Mouse (Mus musculus): ENCODE data around the gene Tmem159. TPM values are rescaled to one million over a fixed set of nuclear protein-coding genes. Genes with fewer than 3 reads are reported as not detected.

The Tmem159 gene
- polyA plus RNA-seq, 2 experiments, result 0.78 to 1.7 TPM

DNA sequence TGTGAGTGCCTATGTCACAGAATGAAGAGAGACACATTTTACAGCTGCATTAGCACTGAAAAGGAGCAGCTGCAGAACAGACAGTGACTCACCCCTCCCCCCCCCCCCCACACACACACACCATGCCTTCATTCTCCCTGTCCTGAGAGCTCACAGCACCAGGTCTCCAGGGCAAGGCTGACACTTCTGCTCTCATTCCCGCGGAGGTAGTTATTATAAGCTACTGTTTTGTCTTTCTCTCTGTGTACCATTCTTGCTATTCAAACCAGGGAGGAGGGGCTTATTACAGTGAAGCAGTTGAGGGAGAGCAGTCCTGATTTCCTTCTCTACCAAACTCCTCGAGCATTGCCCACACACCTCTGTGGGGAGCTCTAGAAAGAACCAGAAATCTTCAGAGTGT is 33.0 kb upstream of the Tmem159 start:
- TF ChIP-seq EP300 (IDR thresholded peaks at IDR 0.05; ENCODE audit: low read depth), result no peak
- no peak for TF ChIP-seq CTCF (IDR thresholded peaks at IDR 0.05; ENCODE audit: low read depth)
- 34% methylated on average over 3 of the region's 3 CpGs for WGBS (ENCODE audit: insufficient replicate concordance)
- Histone ChIP-seq H3K9ac (replicated peaks) (no peak overlapping the region), H3K4me2 (ENCODE audit: low read depth) (no peak overlapping the region), H3K27me3 (ENCODE audit: control insufficient read depth, insufficient read depth, low read length) (no peaks in the 10 kb centered on the region), H3K36me3 (replicated peaks; ENCODE audit: control insufficient read depth, insufficient read depth, low read depth) (no peaks in the 10 kb centered on the region), H3K9me3 (ENCODE audit: control insufficient read depth, low read length) (no peaks in the 10 kb centered on the region; the same call in 1 of the 2 replicates), H3K27ac (no peak overlapping the region), H3K4me1 (replicated peaks; ENCODE audit: control insufficient read depth in 2 of 2, insufficient read depth in 2 of 2, low read length in 1 of 2) (no peaks in the 10 kb centered on the region), H3K4me3 (ENCODE audit: insufficient read depth in 1 of 2, low read depth in 2 of 2, low read length in 2 of 2) (no peak overlapping the region)
- ATAC-seq (ENCODE audit: insufficient read depth), result no peak
- DNase-seq (ENCODE audit: low read depth in 3 of 3, low spot score in 3 of 3), result no peak

- Histone ChIP-seq H3K4me3 (ENCODE audit: insufficient read depth in 1 of 2, low read depth in 2 of 2, low read length in 2 of 2) (no peak overlapping the region), H3K4me2 (ENCODE audit: low read depth) (no peak overlapping the region), H3K36me3 (replicated peaks; ENCODE audit: control insufficient read depth, insufficient read depth, low read depth) (no peaks in the 10 kb centered on the region), H3K9ac (replicated peaks) (no peak overlapping the region), H3K27ac (no peak overlapping the region), H3K4me1 (replicated peaks; ENCODE audit: control insufficient read depth in 2 of 2, insufficient read depth in 2 of 2, low read length in 1 of 2) (no peaks in the 10 kb centered on the region), H3K9me3 (ENCODE audit: control insufficient read depth, low read length) (no peaks in the 10 kb centered on the region), H3K27me3 (ENCODE audit: control insufficient read depth, insufficient read depth, low read length) (no peaks in the 10 kb centered on the region)
- DNase-seq (ENCODE audit: low read depth in 3 of 3, low spot score in 3 of 3), result no peak
- TF ChIP-seq CTCF (IDR thresholded peaks at IDR 0.05; ENCODE audit: low read depth), result no peak
- no peak for TF ChIP-seq EP300 (IDR thresholded peaks at IDR 0.05; ENCODE audit: low read depth)
- ATAC-seq (ENCODE audit: insufficient read depth), result no peak
- WGBS (ENCODE audit: insufficient replicate concordance), result 53% methylated on average over 3 of the region's 3 CpGs
Measured at GRCm38 (mm10) chr7:120080177-120080576, 22.0 kb upstream of the Tmem159 start.

- no peak for TF ChIP-seq CTCF (IDR thresholded peaks at IDR 0.05; ENCODE audit: low read depth)
- no peak for TF ChIP-seq EP300 (IDR thresholded peaks at IDR 0.05; ENCODE audit: low read depth)
- H3K36me3 ChIP-seq (replicated peaks; ENCODE audit: control insufficient read depth, insufficient read depth, low read depth), result no peaks in the 10 kb centered on the region
- DNase-seq (ENCODE audit: low read depth in 3 of 3, low spot score in 3 of 3), result no peak
- no peak overlapping the region for H3K4me3 ChIP-seq (ENCODE audit: insufficient read depth in 1 of 2, low read depth in 2 of 2, low read length in 2 of 2)
- ATAC-seq (ENCODE audit: insufficient read depth), result no peak
- no peaks in the 10 kb centered on the region for H3K27me3 ChIP-seq (ENCODE audit: control insufficient read depth, insufficient read depth, low read length)
- H3K27ac ChIP-seq, result no peak overlapping the region
- H3K9ac ChIP-seq (replicated peaks), result no peak overlapping the region
- 44% methylated on average over 5 of the region's 5 CpGs for WGBS (ENCODE audit: insufficient replicate concordance)
- H3K9me3 ChIP-seq (ENCODE audit: control insufficient read depth, low read length), result no peaks in the 10 kb centered on the region
- no peak overlapping the region for H3K4me2 ChIP-seq (ENCODE audit: low read depth)
- no peaks in the 10 kb centered on the region for H3K4me1 ChIP-seq (replicated peaks; ENCODE audit: control insufficient read depth in 2 of 2, insufficient read depth in 2 of 2, low read length in 1 of 2)
Measured at GRCm38 (mm10) chr7:120093033-120093432, 9.1 kb upstream of the Tmem159 start.

- Histone ChIP-seq H3K4me3 (ENCODE audit: insufficient read depth in 1 of 2, low read depth in 2 of 2, low read length in 2 of 2) (no peak overlapping the region), H3K9me3 (ENCODE audit: control insufficient read depth, low read length) (no peaks in the 10 kb centered on the region)
Measured at GRCm38 (mm10) chr7:120094216-120094615, 7.9 kb upstream of the Tmem159 start.

DNA sequence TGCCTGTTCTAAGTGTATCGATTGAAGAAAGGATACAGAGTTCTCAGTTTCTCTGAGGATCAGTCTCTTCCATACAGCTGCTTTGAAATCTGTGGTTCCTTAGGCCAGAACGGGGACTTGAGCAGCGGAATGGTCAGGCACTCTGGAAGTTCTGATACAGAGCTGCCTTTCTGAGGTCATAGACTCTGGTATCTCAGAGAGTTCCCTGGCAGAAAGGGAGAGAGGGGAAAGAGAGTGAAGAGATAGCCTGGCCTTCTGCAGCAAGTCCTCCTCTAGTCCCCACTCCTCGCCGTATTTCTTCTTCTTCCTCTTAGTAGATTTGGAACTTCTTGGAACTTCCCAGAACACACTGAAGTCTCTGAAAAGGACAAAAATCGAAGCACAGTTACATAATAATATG is 7.0 kb upstream of the Tmem159 start, which contains the start of gene Dnah3:
Gene Dnah3, minus strand, starts transcription at position 101 of the 400 bp plus-strand sequence.
- no peaks in the 10 kb centered on the region for H3K9me3 ChIP-seq (ENCODE audit: control insufficient read depth, low read length)
- H3K36me3 ChIP-seq (replicated peaks; ENCODE audit: control insufficient read depth, insufficient read depth, low read depth), result no peaks in the 10 kb centered on the region
- no peaks in the 10 kb centered on the region for H3K4me1 ChIP-seq (replicated peaks; ENCODE audit: control insufficient read depth in 2 of 2, insufficient read depth in 2 of 2, low read length in 1 of 2)
- H3K4me3 ChIP-seq (ENCODE audit: insufficient read depth in 1 of 2, low read depth in 2 of 2, low read length in 2 of 2), result no peak within 1 kb of the TSS
- H3K4me2 ChIP-seq (ENCODE audit: low read depth), result no peak within 1 kb of the TSS
- WGBS (ENCODE audit: insufficient replicate concordance), result 51% methylated on average over 6 of the region's 6 CpGs
- H3K27ac ChIP-seq, result no peak within 1 kb of the TSS
- DNase-seq (ENCODE audit: low read depth in 3 of 3, low spot score in 3 of 3) (no peak), ATAC-seq (ENCODE audit: insufficient read depth) (no peak)
- TF ChIP-seq EP300 (IDR thresholded peaks at IDR 0.05; ENCODE audit: low read depth) (no peak), CTCF (IDR thresholded peaks at IDR 0.05; ENCODE audit: low read depth) (no peak)
- H3K27me3 ChIP-seq (ENCODE audit: control insufficient read depth, insufficient read depth, low read length), result no peaks in the 10 kb centered on the region
- no peak within 1 kb of the TSS for H3K9ac ChIP-seq (replicated peaks)

More at GRCm38 (mm10) chr7:120094216-120094615, 7.9 kb upstream of the Tmem159 start:
- 65% methylated on average over 3 of the region's 3 CpGs for WGBS (ENCODE audit: insufficient replicate concordance)
- H3K4me1 ChIP-seq (replicated peaks; ENCODE audit: control insufficient read depth in 2 of 2, insufficient read depth in 2 of 2, low read length in 1 of 2), result no peaks in the 10 kb centered on the region
- no peak overlapping the region for H3K4me2 ChIP-seq (ENCODE audit: low read depth)
- TF ChIP-seq CTCF (IDR thresholded peaks at IDR 0.05; ENCODE audit: low read depth) (no peak), EP300 (IDR thresholded peaks at IDR 0.05; ENCODE audit: low read depth) (no peak)
- H3K36me3 ChIP-seq (replicated peaks; ENCODE audit: control insufficient read depth, insufficient read depth, low read depth), result no peaks in the 10 kb centered on the region
- no peak overlapping the region for H3K9ac ChIP-seq (replicated peaks)
- no peak overlapping the region for H3K27ac ChIP-seq
- DNase-seq (ENCODE audit: low read depth in 3 of 3, low spot score in 3 of 3) (no peak), ATAC-seq (ENCODE audit: insufficient read depth) (no peak)
- H3K27me3 ChIP-seq (ENCODE audit: control insufficient read depth, insufficient read depth, low read length), result no peaks in the 10 kb centered on the region

All from liver, embryonic 14.5 days (tissue).